Mouse (Mus musculus): ENCODE measurements around the gene Naa10.

DNA sequence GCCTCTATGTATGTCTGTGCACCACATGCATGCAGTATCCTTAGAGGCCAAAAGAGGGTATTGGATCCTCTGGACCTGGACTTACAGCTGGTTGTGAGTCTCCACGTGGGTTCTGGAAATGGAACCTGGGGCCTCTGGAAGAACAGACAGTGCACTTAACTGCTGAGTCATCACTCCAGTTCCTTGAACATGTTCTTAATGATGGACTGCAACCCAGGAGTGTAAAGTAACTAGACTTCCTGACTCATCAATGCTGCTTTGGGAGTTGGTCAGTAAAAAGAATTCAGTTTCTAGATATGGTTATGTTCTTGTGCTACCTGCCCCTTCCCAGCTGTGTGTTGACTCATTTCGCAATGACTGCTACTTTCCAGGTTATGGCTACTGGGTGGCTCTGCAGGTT lies 10.1 kb upstream of the Naa10 start:
- no peak for TF ChIP-seq CTCF (IDR thresholded peaks at IDR 0.05)
- no peak for TF ChIP-seq POLR2A (IDR thresholded peaks at IDR 0.05; ENCODE audit: insufficient read depth, low read depth, low read length)
- no peak for TF ChIP-seq EP300 (IDR thresholded peaks at IDR 0.05; ENCODE audit: insufficient read depth, low read depth, low read length)
